Mouse (Mus musculus) limb, embryonic 10.5 days (tissue): ENCODE measurements at regions not wholly inside any gene's neighbourhood (a gene's known extent, or its start where the extent isn't known, plus 50 kb on each side); places are given as distances from the start of the nearest gene placed in this dataset.
A peak's percentile ranks its signal among the peaks of the same experiment; 100 is the strongest.

Experiments used
- DNase-seq: peaks from one replicate; pipeline ENCODE4 v3.0.0-alpha.2; 2017; ENCODE audit warnings: low spot score
- H3K27ac ChIP-seq: fragments of 300-500 bp; sonication (generic); 2 replicates; pipeline ENCODE4 v1.5.1; 2016; ENCODE audit warnings: mild to moderate bottlenecking
- H3K27me3 ChIP-seq: fragments of 300-500 bp; sonication (generic); 2 replicates; pipeline ENCODE4 v1.6.1; 2016; ENCODE audit warnings: low read depth, mild to moderate bottlenecking; ENCODE audit not compliant: poor library complexity, severe bottlenecking
- H3K36me3 ChIP-seq: fragments of 300-500 bp; sonication (generic); 2 replicates; pipeline ENCODE4 v1.6.1; 2016; ENCODE audit warnings: mild to moderate bottlenecking, moderate library complexity
- H3K4me1 ChIP-seq: fragments of 300-500 bp; sonication (generic); 2 replicates; pipeline ENCODE4 v1.6.1; 2016
- H3K4me3 ChIP-seq: fragments of 300-500 bp; sonication (generic); 2 replicates; pipeline ENCODE4 v1.5.1; 2016; ENCODE audit warnings: mild to moderate bottlenecking, moderate library complexity
- H3K9me3 ChIP-seq: fragments of 300-500 bp; sonication (generic); replicated peaks from 2 replicates; pipeline ENCODE4 v1.6.1; 2016; ENCODE audit warnings: mild to moderate bottlenecking
- WGBS: fragments of 180-500 bp; shearing (Covaris S2); methylation state at CpG from one replicate; pipeline ENCODE4 v1.1.7; 2016; 5-methylcytosine and 5-hydroxymethylcytosine counted together

GRCm38 (mm10) chr14:106924026-106924425 is 818.0 kb downstream of the Trim52 start:
- DNase-seq, result no peak
- H3K27ac ChIP-seq, result no peak overlapping the region
- no peaks in the 10 kb centered on the region for H3K4me1 ChIP-seq
- H3K9me3 ChIP-seq, result no peaks in the 10 kb centered on the region
- no peak overlapping the region for H3K4me3 ChIP-seq
- WGBS, result 85% methylated on average over 1 of the region's 1 CpGs
- no peaks in the 10 kb centered on the region for H3K27me3 ChIP-seq
- no peaks in the 10 kb centered on the region for H3K36me3 ChIP-seq

DNA sequence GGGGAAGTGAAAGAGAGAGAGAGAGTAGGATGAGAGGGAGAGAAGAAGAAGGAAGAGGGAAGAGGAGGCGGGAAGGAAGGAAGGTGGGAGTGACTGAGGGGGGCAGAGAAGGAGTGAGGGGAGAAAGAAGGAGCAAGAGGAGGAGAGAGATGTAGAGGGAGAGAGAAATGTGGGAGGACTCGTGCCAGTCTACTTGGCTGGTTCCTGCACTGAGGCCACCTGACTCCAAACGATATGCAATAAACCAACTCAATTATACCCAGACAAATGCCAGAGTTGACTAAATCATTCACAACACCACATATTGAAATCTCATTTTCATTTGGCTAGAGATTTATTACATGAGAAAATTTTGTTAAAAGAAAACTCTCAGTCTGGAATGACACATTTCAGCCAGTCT is 818.4 kb downstream of the Trim52 start:
- Histone ChIP-seq H3K4me3 (no peak overlapping the region), H3K36me3 (no peaks in the 10 kb centered on the region), H3K9me3 (no peaks in the 10 kb centered on the region), H3K27me3 (no peaks in the 10 kb centered on the region), H3K4me1 (no peaks in the 10 kb centered on the region), H3K27ac (no peak overlapping the region)
- DNase-seq, result no peak
- 75% methylated on average over 3 of the region's 3 CpGs for WGBS

GRCm38 (mm10) chr14:106945261-106945660 is 839.3 kb downstream of the Trim52 start:
- Histone ChIP-seq H3K27me3 (no peaks in the 10 kb centered on the region), H3K4me3 (no peak overlapping the region), H3K36me3 (no peaks in the 10 kb centered on the region), H3K4me1 (no peaks in the 10 kb centered on the region), H3K27ac (no peak overlapping the region), H3K9me3 (no peaks in the 10 kb centered on the region)
- WGBS, result 85% methylated on average over 1 of the region's 1 CpGs
- DNase-seq, result no peak

GRCm38 (mm10) chr14:106977958-106978357 is 872.0 kb downstream of the Trim52 start:
- DNase-seq, result no peak
- Histone ChIP-seq H3K36me3 (no peaks in the 10 kb centered on the region), H3K9me3 (no peaks in the 10 kb centered on the region), H3K4me1 (peaks cover 3% of the 10 kb centered on the region), H3K27me3 (no peaks in the 10 kb centered on the region), H3K4me3 (no peak overlapping the region), H3K27ac (no peak overlapping the region)
- WGBS, result 89% methylated on average over 1 of the region's 1 CpGs

DNA sequence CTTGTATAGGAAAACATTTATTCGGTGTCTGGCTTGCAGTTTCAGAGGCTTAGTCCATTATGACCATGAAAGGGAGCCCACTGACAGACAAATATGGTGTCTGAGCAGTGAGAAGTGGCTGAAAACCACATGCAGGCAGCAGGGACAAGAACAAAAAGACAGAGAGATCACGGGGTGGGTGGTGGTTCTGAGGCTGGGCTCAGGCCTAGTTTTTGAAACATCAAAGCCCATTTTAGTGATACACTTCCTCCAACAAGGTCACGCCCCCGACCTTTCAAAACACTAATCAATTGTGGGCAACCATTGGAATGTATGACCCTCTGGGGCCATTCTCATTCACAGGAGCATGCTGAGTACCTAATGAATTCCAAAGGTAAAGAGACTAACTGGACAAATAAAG is 874.8 kb downstream of the Trim52 start:
- 33% methylated on average over 4 of the region's 4 CpGs for WGBS
- Histone ChIP-seq H3K36me3 (no peaks in the 10 kb centered on the region), H3K9me3 (no peaks in the 10 kb centered on the region), H3K4me1 (peaks cover 3% of the 10 kb centered on the region), H3K4me3 (no peak overlapping the region), H3K27ac (no peak overlapping the region), H3K27me3 (no peaks in the 10 kb centered on the region)
- DNase-seq, result peak; percentile 50

- no peaks in the 10 kb centered on the region for H3K27me3 ChIP-seq
- no peaks in the 10 kb centered on the region for H3K9me3 ChIP-seq
- no peak overlapping the region for H3K4me3 ChIP-seq
- no peaks in the 10 kb centered on the region for H3K36me3 ChIP-seq
- no peaks in the 10 kb centered on the region for H3K4me1 ChIP-seq
- 94% methylated on average over 4 of the region's 4 CpGs for WGBS
- no peak overlapping the region for H3K27ac ChIP-seq
- DNase-seq, result no peak
These were observed 891.7 kb downstream of the Trim52 start for GRCm38 (mm10) chr14:106997565-106998279.

GRCm38 (mm10) chr14:107004981-107005380 is 899.0 kb downstream of the Trim52 start:
- H3K27ac ChIP-seq, result no peak overlapping the region
- H3K27me3 ChIP-seq, result no peaks in the 10 kb centered on the region
- no peak overlapping the region for H3K4me3 ChIP-seq
- 91% methylated on average over 1 of the region's 1 CpGs for WGBS
- no peaks in the 10 kb centered on the region for H3K36me3 ChIP-seq
- no peaks in the 10 kb centered on the region for H3K9me3 ChIP-seq
- no peaks in the 10 kb centered on the region for H3K4me1 ChIP-seq
- no peak for DNase-seq

- DNase-seq, result no peak
- H3K27ac ChIP-seq, result no peak overlapping the region
- 78% methylated on average over 2 of the region's 2 CpGs for WGBS
These were observed 903.6 kb downstream of the Trim52 start for GRCm38 (mm10) chr14:107009617-107010016.

DNA sequence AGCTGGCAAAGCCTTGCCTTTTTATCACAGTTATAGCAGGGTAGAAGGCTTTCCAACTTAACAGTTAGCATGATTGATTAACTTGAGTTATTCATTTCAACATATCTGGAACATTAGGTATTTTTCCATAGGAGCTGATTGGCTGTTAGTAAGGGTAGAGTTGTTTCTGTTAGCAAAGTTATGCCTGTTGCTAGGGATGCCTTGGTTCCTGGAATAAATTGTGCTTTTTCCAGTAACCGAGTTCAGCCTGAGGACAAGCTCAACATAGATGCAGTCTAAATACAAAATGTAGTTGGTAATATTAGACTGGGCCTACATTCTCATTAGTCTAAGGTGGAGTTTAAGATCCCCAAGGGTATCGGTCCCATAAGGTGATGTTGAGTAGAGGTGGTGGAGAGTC is 927.8 kb downstream of the Trim52 start:
- H3K27ac ChIP-seq, result no peak overlapping the region
- DNase-seq, result no peak
- no peaks in the 10 kb centered on the region for H3K4me1 ChIP-seq
- H3K36me3 ChIP-seq, result no peaks in the 10 kb centered on the region
- H3K4me3 ChIP-seq, result no peak overlapping the region
- 92% methylated on average over 2 of the region's 2 CpGs for WGBS
- H3K27me3 ChIP-seq, result no peaks in the 10 kb centered on the region
- no peaks in the 10 kb centered on the region for H3K9me3 ChIP-seq

More at GRCm38 (mm10) chr14:107009617-107010016, 903.6 kb downstream of the Trim52 start:
- Histone ChIP-seq H3K9me3 (no peaks in the 10 kb centered on the region), H3K4me1 (no peaks in the 10 kb centered on the region), H3K36me3 (no peaks in the 10 kb centered on the region), H3K27me3 (no peaks in the 10 kb centered on the region), H3K4me3 (no peak overlapping the region)

DNA sequence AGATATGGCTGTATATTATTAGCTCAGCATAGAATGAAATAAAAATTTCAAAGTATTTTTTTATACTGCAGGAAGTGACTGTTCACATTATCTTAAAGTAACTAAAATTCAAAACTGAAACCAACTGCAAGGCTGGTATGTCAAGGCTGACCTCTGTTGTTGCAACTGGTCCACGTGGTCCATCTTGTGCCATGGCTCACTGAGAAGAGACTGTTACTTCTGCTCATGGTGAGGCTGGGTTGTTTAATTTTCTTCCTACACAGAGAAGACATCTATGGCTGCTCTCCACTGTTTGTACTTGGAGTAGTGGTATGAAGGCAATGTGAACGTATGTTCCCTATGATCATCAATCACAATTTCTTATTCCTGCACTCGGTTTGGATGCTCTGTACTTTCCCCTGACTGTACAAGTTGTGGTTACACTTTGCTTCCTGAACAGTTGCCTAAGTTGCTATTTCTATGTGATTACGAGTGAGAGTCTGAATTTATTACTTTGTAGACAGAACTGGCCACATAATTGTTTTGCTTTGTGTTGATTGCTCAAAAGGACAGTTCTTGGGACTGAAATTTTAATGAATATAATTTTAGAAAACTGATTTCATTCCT is 946.1 kb downstream of the Trim52 start:
- Histone ChIP-seq H3K36me3 (no peaks in the 10 kb centered on the region), H3K27ac (no peak overlapping the region), H3K27me3 (no peaks in the 10 kb centered on the region), H3K9me3 (no peaks in the 10 kb centered on the region), H3K4me1 (no peaks in the 10 kb centered on the region), H3K4me3 (no peak overlapping the region)
- 85% methylated on average over 4 of the region's 4 CpGs for WGBS
- no peak for DNase-seq

DNA sequence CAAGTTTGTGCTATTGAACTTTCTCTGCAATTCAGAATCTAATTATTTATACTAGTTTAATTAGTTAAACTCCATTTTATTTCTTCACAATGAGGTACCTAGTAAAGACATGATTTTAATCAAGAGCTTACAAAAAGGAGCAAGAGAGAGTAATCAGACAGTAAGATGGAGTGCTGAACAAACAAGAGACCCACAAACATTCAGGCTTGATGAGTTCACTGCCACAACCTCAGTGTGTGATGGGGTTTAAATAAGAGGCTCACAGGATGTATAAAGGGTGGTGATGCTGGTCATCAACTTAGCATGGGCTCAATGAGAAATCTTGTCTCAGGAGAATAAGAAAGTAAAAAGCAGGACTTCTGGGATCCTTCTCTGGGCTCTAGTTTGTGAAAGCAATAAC is 962.6 kb downstream of the Trim52 start:
- Histone ChIP-seq H3K36me3 (no peaks in the 10 kb centered on the region), H3K27ac (no peak overlapping the region), H3K4me1 (no peaks in the 10 kb centered on the region), H3K4me3 (no peak overlapping the region), H3K9me3 (no peaks in the 10 kb centered on the region), H3K27me3 (no peaks in the 10 kb centered on the region)
- DNase-seq, result no peak

DNA sequence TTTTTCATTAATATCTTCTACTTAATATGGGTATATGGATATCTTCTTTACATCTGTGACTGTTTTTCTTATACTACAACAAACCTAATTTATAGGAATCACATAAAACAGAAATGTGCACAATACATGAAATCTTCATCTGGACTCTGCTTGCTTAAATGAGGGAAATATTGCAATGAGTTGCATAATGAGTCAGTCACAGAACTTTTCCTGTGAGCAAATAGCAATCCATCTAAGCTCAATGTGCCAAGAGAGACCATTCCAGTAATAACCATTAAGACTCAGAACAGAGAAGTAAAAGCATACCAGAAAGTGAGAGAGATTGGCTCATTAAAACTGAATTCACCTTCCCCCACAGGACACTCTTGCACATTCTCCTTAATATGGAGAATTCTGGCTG is 974.4 kb downstream of the Trim52 start:
- no peak for DNase-seq
- no peaks in the 10 kb centered on the region for H3K4me1 ChIP-seq
- H3K27me3 ChIP-seq, result no peaks in the 10 kb centered on the region
- no peaks in the 10 kb centered on the region for H3K9me3 ChIP-seq
- no peak overlapping the region for H3K4me3 ChIP-seq
- H3K36me3 ChIP-seq, result no peaks in the 10 kb centered on the region
- no peak overlapping the region for H3K27ac ChIP-seq
